Mouse (Mus musculus) T-cell, adult 2 months (primary cell): Measurements from ENCODE around the gene 6430571L13Rik.
A peak's percentile ranks its signal among the peaks of the same experiment; 100 is the strongest.

Experiments used
- DNase-seq: peaks from one replicate; pipeline ENCODE4 v3.0.0; 2022; ENCODE audit warnings: low spot score

The 6430571L13Rik gene

DNA sequence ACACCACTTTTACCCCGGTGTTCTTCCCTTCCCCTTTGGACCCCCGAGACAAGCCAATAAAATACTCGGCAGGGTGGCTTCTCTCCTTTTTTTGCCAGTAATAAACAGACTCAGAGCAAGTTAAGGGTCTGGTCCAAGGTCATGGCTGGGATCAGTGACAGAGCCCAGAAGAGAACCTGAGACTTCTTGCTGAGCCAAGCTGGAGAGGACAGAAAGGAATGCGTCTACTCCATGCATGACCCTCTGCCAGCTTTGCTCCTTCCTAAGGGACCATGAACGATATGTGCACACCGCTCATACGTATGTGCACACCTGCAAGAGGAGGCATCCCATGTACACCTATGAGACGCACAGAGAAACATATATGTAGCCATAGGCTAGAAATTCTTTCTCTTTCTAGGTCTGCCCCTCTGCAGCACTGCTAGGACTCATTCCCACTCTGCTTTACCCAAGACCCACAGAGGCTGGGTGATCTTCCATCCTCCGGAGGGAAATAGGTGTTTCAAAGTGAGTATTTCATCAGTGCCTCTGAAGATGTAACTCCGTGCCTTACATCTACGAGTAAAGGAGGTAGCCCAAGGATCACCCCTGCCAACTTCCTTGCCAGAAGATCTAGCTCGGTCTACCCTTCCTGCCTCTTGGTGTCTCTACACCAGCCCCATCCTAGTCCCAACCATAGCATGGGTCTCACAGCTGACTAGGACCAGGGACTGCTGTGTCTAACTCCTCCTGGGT, 676 bp downstream of the 6430571L13Rik start:
- no peak for DNase-seq

DNA sequence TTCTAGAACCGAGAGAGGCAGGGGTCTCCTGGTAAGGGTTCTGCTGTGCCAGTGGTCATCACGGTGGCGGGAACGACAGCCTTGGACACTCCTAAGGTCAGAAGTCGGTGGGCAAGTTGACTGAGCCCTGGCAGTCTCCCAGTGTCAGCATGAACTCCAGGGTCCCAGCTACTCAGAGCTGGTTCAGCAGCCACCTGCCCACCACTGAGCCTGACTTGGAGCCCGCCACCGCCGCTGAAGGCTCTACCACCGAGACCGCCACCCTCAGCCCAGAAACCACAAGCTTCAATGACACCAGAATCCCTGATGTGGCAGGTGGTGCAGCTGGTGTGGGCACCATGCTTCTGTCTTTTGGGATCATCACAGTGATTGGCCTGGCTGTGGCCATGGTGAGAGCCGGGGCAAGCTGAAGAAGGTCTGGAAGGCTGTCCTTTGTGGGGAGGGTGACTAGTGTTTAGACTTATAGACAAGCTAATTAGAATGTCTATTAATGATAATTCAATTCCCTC, 1.9 kb downstream of the 6430571L13Rik start:
- no peak for DNase-seq

DNA sequence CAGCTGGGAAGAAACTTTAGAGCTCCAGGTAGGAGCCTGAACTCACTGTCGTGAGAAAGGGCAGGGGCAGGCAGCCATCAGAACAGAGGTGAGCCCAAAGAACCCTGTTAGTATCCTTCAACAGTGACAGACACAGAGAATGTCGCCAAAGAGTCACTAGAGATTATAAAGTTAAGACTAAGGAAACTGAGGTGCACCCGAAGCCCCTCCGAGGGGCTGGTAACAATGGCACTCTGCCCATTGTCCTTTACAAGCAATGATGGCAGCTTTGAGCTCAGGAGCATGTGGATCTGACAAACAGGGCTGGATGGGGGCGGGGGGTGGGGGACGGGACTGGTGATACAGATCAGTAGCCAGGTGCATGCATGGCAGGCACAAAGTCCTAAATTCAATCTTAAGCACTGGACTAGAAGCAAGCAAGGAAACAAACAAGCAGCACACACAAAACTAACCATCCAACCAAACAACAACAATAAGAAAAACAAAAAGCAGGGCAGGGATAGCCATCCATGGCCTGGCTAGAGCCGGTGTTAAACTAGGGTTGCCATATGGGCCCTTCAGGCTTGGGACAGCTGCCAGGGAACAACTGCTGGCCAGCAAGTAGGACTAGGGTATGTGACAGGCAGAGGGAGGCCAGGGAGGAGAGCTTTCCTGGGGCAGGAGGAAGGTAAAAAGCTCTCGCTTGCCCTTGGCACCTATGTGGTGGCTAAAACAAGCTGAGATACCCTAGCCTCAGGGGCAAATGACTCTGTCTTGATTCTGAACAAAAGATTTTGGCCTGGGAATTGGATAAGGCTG, 2.9 kb downstream of the 6430571L13Rik start:
- no peak for DNase-seq

DNA sequence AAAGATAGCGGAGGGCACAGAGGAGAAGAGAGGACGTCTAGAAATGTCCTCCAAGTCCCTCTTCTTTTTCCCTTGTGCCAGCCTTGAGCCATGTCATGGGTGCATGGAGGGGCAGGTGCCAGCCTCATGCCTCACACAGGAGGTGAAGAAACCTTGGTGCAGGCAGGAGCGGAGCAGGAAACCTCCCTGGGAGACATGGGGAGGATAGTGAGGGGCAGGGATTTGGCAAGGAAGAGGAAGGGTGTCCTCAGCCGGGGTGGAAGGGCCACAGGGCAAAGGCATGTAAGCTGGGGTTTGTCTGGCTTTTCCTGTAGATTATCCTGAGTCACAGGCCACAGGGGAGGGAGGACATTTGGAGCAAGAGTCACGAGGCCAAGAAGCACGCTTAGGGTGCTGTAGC, 3.6 kb downstream of the 6430571L13Rik start:
- no peak for DNase-seq

DNA sequence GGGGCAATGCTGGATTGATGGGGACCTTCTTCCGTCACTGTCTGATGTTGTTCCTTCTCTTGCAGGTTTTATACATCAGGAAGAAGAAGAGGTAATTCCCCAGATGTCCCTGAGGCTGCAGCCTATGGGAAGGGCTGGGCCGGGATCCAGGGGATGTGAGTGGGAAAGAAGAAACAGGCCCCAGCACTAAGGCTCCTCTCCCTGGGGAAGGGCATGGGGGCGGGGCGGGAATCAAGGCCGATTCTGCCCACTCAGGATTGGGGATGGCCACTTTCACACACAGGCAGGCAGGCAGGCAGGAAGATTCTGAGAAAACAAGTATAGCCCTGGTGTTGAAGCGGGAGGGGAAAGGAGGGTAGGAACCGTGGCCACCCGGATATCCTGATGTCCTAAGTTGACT, 5.7 kb downstream of the 6430571L13Rik start:
- no peak for DNase-seq

DNA sequence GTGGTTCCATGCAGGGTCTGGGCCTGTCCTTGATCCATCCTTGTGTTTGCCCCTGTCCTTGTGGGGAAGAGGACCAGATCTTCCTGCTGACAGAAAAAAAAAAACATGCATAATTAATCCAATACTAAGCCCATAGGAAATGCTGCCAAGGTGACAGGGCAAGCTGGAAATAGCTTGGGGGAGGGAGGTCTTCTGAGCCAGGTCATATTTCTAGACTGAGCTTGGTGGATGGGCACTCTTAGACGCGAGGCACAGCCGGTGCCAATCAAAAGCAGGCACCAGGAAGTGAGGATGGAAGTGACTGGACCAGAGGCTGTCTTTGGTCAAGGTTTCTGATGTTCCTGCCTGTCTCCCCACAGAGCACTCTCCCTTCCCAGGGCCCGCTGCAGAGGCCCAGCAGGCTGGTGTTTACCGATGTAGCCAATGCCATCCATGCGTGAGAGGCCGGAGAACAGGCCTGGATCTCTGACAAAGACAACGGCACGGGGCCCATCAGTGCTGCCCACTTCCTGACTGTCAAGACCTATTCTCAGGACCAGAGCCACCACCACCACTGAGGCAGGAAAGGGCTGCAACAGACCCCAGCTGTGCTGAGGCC, 7.3 kb downstream of the 6430571L13Rik start:
- DNase-seq: no peak

DNA sequence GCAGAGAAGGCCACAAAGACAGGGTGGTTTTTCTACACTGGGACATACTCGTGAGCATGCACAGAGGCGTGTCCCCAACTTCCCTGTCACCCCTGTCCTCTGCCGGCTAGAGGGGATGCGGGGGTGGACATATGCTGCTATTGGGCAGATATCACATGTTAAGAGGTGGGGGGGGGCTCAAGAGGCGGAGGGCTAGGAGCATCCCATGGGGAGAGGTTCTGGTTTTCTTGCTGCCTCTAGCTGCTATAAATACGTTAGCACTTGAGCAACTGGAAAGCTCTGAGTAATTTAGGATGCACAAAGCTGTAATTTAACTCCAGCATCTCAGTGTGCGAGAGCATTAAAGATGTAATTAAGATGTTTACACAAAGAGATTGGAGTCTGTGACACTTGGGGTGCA, 8.9 kb downstream of the 6430571L13Rik start:
- DNase-seq: no peak

DNA sequence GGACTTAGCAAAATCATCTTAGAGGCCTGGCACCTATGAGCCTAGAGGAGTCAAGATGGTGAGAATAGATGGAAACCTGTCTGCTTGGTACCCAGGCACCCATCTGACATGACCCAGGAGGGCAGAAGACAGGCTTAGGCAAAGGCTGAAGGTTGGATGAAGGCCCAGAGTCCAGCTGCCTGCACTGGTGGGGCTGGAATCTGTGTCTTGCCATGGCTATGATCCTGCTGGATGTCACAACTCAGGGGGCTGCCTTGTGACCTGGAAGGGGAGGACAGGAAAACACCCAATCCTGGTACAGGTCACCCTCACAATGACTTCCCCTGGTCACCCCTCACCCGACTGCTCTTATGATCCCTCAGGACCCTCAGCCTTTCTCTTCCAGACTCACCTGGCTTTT, 14.4 kb downstream of the 6430571L13Rik start:
- DNase-seq: no peak

DNA sequence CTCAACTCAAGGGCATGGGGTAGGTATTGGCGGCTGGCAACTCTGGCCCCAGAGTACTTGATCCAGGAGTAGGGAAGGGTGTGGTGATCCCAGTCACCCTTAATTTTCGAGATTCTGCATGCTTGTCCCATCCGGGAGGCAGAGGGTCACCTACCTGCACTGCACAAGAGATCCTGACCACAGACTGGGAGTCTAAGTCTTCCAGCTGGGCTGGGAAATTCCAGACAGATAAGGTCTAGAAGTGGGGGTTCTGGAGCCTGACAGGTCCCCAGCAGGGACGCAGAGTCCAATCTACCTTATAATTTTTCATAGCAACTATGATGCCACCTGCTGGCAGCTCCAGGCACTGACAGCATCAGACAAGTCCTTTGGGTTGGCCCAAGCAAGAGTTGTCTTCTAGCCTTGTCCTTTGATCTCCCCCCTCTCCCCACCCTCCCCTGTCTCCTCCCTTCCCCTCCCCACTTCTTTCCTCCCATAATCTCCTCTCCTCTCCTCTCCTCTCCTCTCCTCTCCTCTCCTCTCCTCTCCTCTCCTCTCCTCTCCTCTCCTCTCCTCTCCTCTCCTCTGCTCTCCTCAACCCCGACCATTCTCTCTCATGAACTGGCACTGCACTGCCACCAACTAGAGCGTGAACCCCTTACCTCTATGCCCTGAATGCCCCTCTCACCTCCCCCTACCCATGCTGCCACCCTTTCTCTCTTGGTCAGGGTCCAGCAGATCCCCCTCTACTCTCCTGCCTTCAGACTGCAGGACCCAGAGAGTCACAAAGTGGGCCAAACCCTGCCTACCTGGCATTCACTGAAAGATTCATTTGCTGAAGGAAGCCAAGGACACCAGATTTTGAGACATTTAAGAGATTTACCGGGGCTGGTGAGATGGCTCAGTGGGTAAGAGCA, 15.7 kb downstream of the 6430571L13Rik start:
- DNase-seq: peak; percentile 45

DNA sequence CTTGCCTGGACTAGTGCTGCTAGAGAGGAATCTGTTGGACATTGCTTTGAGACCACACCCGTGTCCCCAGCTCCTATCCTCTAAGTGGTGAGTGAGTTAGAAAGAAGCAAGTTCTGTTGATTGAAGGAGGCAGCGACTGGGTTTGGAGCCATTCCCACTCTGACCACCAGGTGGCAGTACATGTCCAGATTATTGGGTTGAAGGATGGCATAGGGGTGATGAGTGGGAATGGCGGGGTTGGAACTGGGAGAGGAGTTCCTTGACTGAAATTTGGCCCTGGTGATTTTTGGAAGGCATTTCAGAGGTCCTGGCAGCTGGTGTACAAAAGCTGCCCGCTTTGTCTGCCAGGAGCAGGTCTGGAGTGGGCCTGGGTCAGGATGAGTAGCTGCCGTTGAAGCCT, 17.2 kb downstream of the 6430571L13Rik start:
- peak; percentile 57 for DNase-seq

DNA sequence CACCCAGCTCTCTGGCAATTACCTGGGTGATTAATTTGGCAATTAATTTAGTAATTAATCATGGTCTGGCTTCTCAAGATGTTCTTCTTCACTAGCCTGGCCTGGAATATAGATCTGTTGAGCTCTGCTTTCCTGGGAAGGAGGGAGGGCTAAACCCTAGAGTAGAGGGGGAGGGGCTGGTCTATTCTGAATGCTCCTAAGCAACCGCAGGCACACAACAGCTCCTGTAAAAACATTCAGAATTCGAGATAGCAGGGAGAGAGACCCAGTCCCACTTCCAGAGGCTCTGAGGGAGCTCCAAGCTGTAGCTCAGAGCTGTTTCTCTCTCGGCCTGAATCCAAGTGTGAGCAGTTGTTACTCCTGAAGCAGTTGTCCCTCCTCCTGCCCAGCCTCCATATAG, 20.6 kb downstream of the 6430571L13Rik start:
- no peak for DNase-seq

DNA sequence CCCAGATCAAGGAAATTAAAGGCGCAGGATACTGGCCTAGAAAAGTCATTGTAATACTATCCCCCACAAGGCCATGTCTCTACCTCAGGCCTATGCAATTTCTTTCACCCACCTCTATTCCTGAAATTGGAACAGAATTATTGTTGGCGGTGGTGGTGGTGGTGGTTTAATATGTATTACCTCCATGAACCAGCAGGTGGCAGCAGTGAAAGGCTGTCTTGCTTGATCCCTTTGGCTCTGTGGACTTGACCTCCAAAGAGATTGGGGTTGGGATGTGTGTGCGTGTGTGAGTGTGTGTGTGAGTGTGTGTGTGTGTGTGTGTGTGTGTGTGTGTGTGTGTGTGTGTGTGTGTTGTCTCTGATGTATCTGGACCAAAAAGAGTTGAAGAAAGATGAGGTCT, 26.2 kb downstream of the 6430571L13Rik start:
- peak; percentile 27 for DNase-seq

DNA sequence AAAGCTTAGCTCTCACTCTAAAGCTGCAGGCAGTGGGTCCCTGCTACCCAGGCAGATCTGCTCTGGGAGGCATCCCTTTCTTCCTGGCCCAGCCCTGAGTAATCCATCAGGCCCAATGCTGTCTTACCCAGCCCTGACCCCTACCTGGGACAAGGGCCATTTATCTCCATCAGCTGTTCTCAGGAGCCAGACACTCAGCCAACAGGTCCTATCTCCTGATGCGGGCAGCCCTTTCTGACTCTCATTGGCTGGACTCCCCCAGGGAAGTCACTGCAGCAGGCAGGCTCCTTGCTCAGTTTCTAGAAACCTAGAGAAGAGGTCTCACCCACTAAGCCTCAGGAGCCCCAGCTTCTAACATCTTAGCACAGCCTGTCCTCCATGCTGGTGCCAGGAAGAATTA, 27.9 kb downstream of the 6430571L13Rik start:
- no peak for DNase-seq

DNA sequence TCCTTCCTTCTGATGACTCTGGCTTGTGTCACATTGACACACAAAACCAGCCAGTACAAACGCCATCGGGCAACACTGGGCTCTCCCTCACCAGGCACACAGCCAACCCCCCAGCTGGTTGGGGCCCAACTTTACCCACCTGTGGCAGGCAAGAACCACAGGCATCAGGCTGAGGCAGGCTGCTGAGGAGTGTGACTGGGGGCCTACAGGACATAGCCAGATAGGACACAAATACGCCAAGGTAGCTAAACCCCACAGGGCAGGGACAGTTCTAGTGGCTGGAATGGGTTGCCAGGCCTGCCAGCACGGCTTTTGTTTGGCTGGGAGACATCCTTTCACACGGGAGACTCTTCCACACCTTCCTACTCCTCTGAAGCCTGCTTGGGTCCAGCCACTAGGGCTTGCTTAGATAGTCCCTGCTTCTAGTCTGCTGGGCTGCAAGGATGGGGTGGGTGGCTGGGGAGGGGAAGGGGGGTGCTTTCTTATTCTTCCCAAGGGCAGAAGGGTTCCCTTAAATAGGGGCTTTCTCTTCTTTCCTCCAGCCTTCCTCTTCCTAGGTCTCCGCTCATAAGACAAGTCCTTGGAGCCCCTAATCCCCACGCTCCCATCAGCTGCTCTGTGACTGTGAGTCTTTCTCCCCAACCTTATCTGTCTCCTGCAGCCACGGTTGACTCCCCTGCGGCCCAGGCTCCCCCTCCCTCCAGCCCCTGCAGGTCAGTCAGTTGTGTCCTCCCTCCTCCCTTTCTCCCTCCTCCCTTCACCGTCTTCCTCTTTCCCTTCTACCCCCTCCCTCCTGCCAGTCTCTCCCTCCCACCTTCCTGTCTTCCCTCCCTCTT, 29.1 kb downstream of the 6430571L13Rik start:
- no peak for DNase-seq

DNA sequence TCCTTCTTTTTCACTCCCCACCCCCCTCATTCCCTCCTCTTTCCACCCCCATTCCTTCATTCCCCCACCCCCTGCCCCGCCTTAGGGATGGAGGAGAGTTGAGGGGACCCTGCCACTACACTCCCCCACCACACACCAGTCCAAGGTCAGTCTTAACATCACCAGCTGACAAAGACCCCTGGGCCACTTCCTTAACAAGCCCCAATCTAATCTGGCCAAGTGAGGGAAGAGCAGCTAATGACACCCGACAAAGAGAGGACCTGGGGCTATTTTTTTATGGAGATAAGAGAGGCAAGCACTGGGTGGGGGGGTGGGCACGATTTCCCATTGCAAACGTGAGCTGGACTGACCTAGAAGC, 29.7 kb downstream of the 6430571L13Rik start:
- no peak for DNase-seq

DNA sequence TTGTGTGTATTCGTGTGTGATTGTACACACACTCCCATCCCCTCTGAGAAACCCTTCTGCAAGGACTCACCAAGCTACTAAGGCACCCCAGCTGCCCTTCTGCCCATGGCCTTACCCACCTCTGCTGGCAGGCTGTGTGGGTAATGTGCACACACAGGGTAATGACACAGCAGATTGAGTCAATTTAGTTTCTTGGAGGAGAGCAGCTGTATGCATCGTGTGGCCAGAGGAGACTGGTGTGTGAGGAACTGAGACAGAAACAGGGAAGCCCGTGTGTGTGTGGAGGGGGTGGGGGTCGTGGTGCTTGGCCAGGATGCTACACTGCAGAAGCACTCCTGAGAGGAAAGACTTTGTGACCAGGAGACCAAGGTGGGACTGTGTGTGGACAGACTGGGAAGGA, 32.0 kb downstream of the 6430571L13Rik start:
- no peak for DNase-seq

DNA sequence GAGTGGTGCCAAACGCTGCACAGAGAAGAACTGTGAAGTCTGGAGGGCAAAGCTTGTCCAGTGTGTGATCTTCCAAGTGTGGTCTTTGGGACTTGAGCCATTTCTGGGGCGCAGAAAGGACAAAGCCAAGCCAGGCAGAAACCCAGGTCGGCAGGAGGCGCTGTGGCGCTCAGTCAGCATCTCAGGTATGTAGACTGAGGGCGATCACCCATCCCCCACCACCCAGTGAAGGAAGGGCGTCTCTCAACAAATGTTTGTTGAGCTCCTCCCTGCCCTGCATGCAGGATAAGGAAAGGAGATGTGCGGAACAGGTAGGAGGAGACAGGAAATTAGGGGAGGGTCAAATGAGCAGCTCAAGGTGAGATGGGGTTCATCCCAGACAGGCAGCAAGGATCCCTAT, 34.2 kb downstream of the 6430571L13Rik start:
- no peak for DNase-seq

DNA sequence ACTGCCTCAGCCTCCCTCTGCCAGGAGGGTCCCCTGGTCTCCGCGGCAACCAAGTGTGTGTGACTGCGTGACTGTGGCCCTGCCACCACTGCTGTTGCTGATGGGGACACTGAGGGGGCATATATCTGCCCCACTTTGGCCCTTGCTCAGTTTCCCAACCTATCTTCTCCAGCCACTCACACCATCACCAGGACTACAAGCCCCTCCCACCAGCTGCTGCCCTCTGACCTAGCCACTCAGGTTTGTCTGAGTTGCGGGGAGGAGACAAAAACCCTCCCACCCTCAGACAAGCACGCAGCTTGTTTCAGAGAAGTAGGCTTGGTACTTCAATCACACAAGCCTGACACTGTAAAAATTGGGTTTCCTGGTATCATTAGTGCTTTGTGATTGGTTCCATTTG, 35.0 kb downstream of the 6430571L13Rik start:
- no peak for DNase-seq

DNA sequence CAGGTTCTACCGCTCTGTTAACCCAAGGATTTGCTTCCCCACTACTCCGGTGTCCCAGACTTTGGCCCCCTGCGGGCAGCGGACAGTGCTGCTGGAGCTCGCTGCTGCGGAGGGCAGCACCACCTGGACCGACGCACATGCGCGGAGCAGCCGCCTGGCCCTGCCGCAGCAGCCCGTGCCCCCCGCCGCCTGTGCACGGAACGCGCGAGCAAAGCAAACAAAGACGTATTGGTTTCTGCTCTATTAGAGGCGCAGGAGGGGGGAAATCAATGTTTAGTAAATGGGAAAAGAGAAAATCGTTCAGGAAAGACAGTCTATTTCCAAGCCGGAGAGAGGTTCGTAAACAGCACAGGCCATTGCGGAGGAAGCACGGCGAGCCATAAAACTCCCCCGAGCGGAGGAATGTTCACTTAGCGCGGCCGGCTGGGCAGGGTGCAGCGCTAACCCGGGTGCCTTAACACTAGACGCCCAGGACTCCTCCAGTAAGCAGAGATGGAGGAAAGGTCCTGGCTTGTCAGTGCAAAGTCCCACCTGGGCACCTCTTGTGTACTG, 37.6 kb downstream of the 6430571L13Rik start:
- no peak for DNase-seq

DNA sequence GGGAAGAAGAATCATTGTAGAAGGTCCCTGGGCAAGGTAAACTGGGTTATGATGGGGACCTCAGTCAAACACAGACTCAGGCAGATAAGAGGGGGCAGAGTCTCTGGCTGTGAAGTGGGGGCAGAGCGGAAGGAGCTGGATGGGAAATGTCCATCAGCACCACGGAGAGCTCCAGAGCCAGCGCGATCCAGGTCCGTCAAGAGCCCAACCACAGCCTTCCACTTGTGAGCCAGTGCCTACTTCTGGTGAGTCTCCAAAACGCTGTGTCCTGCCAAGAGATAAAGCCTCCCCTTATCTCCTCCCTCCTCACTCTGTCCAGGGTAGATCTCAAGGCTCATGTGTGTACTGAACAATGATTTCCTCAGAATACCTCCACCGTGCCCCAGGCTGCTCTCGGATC, 41.3 kb downstream of the 6430571L13Rik start:
- DNase-seq: no peak

DNA sequence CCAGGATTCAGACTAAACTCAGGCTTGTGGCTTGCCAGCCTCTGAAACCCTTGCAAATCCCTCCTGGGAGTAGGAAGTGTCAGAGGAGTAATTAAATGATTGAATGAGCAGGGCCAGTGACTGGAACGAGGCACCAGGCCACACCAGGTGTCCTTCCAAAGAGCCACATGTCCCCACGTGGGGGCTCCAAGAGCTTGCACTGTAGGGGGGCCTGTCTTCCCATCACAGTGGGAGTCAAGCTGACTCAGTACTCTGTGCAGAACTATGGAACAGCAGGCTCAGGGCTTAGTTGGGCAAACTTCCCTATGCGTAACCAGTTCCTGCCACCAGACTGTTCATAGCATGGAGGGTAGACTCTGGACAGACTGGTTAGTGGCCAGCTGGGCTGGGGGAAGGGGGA, 44.0 kb downstream of the 6430571L13Rik start:
- no peak for DNase-seq
